Mouse (Mus musculus) liver, embryonic 16.5 days (tissue): ENCODE data around the gene Dus2. TPM values are rescaled to one million over a fixed set of nuclear protein-coding genes. Genes with fewer than 3 reads are reported as not detected.
"Not testable (repeated sequence)": the region's sequence is repeated elsewhere in the genome, so short reads cannot be mapped to it uniquely, and the experiment has no call there.

Experiments
- ATAC-seq: fragments of 200-750 bp; cut with Nextera tagmentation; 2 replicates; pipeline ENCODE4 v1.8.0; 2017; ENCODE audit warnings: low read depth, mild to moderate bottlenecking, moderate number of reproducible peaks, moderate library complexity
- H3K27ac ChIP-seq: fragments of 300-500 bp; sonication (generic); 2 replicates; pipeline ENCODE4 v1.5.1; 2014; ENCODE audit warnings: mild to moderate bottlenecking, low read length
- H3K27me3 ChIP-seq: fragments of 300-500 bp; sonication (generic); 2 replicates; pipeline ENCODE4 v1.6.1; 2014; ENCODE audit warnings: low read depth, low read length, mixed read lengths; ENCODE audit not compliant: control insufficient read depth, insufficient read depth
- H3K36me3 ChIP-seq: fragments of 300-500 bp; sonication (generic); 2 replicates; pipeline ENCODE4 v1.6.1; 2014; ENCODE audit warnings: mild to moderate bottlenecking; ENCODE audit not compliant: control insufficient read depth, insufficient read depth
- H3K4me1 ChIP-seq: fragments of 300-500 bp; sonication (generic); 2 replicates; pipeline ENCODE4 v1.6.1; 2014; ENCODE audit warnings: low read depth, low read length, mixed read lengths; ENCODE audit not compliant: control insufficient read depth
- H3K4me2 ChIP-seq: fragments of 300-500 bp; sonication (generic); 2 replicates; pipeline ENCODE4 v1.6.1; 2014; ENCODE audit warnings: low read depth, low read length, mixed read lengths
- H3K4me3 ChIP-seq: fragments of 300-500 bp; sonication (generic); 2 replicates; pipeline ENCODE4 v1.5.1; 2014; ENCODE audit warnings: low read depth, mild to moderate bottlenecking, low read length
- H3K9ac ChIP-seq: fragments of 300-500 bp; sonication (generic); 2 replicates; pipeline ENCODE4 v1.6.1; 2014; ENCODE audit warnings: low read depth, low read length
- H3K9me3 ChIP-seq: fragments of 300-500 bp; sonication (generic); replicated peaks from 2 replicates; pipeline ENCODE4 v1.6.1; 2016; ENCODE audit warnings: low read length; ENCODE audit not compliant: control insufficient read depth
- WGBS: fragments of 180-500 bp; shearing (Covaris S2); extraction: QIAGEN DNeasy Blood & Tissue Kit; methylation state at CpG from one replicate; pipeline ENCODE4 v1.1.7; 2014; ENCODE audit not compliant: insufficient replicate concordance; 5-methylcytosine and 5-hydroxymethylcytosine counted together
- polyA plus RNA-seq: library from polyadenylated mRNA; unstranded; fragments of >200 nt; fragmentation: Nextera tagmentation; extraction: Ambion mirVana; gene quantifications from 2 replicates; pipeline ENCODE4 v1.2.1, GENCODE M21; 2015

Dus2 gene
- polyA plus RNA-seq, 1 experiment from 2014 or later = 10.5 TPM

DNA sequence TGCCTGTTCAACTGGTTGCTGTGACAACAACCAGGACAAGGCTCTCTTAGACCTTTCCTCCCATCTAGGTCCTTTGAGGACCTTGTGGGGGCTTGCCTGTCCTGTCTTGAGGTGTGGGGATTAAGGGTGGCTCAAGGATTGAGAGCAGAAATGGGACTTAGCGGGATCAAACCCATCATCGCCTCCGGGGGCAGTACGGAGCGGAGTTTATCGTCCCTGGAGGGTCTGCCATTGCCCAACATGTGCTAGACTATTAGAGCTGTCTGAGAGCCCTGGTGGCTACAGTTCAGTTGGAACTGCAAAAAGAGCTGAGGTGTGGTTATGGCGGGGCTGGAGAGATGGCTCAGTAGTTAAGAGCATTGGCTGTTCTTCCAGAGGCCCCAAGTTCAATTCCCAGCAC lies 15.8 kb upstream of the Dus2 start:
- no peak overlapping the region for H3K4me2 ChIP-seq
- no peak overlapping the region for H3K4me3 ChIP-seq
- ATAC-seq = no peak
- H3K9ac ChIP-seq = no peak overlapping the region
- no peak overlapping the region for H3K27ac ChIP-seq
- no peaks in the 10 kb centered on the region for H3K27me3 ChIP-seq
- no peaks in the 10 kb centered on the region for H3K9me3 ChIP-seq
- H3K4me1 ChIP-seq = no peaks in the 10 kb centered on the region
- whole genome bisulfite sequencing = 68% methylated on average over 7 of the region's 7 CpGs
- H3K36me3 ChIP-seq = no peaks in the 10 kb centered on the region

GRCm38 (mm10) chr8:105979325-105979724 lies 11.8 kb upstream of the Dus2 start, which contains the start of gene Dpep3:
TSS of gene Dpep3 (minus strand) at chr8:105979429.
- H3K27me3 ChIP-seq = no peaks in the 10 kb centered on the region
- H3K4me3 ChIP-seq = no peak within 1 kb of the TSS
- H3K36me3 ChIP-seq = no peaks in the 10 kb centered on the region
- no peaks in the 10 kb centered on the region for H3K4me1 ChIP-seq
- H3K4me2 ChIP-seq = no peak within 1 kb of the TSS
- H3K27ac ChIP-seq = no peak within 1 kb of the TSS
- no peak for ATAC-seq
- no peaks in the 10 kb centered on the region for H3K9me3 ChIP-seq
- no peak within 1 kb of the TSS for H3K9ac ChIP-seq
- WGBS = 89% methylated on average over 15 of the region's 15 CpGs

- no peaks in the 10 kb centered on the region for H3K36me3 ChIP-seq
- no peak overlapping the region for H3K9ac ChIP-seq
- no peak overlapping the region for H3K27ac ChIP-seq
- no peak for ATAC-seq
- H3K4me2 ChIP-seq = no peak overlapping the region
- H3K27me3 ChIP-seq = no peaks in the 10 kb centered on the region
- no peaks in the 10 kb centered on the region for H3K9me3 ChIP-seq
- 73% methylated on average over 1 of the region's 1 CpGs for WGBS
- no peaks in the 10 kb centered on the region for H3K4me1 ChIP-seq
- H3K4me3 ChIP-seq = no peak overlapping the region
These were observed 10.0 kb upstream of the Dus2 start for GRCm38 (mm10) chr8:105981146-105981545.

GRCm38 (mm10) chr8:105983406-105983805 lies 7.7 kb upstream of the Dus2 start:
- not testable (repeated sequence) for ATAC-seq, H3K27me3 ChIP-seq, H3K9ac ChIP-seq, H3K9me3 ChIP-seq, H3K4me3 ChIP-seq, H3K4me1 ChIP-seq, H3K36me3 ChIP-seq, H3K27ac ChIP-seq, H3K4me2 ChIP-seq
- WGBS = 42% methylated on average over 8 of the region's 11 CpGs

DNA sequence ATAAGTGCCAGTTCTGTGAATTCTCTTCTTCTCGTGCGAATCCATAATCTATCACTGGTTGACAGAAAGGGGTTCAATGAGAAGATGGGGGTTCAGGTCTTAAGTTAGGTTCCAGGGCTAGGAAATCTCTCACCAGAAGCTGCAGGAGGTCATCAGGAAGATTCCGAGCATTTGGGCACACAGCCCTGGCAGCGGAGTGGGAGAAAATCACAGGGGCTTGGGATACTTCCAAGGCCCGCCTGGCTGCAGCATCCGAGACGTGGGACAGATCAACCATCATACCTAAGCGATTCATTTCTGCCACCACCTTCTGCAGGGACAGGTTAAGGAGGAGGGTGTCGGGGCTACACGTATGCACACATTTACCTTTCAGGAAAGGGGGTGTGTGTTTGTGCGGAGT lies 2.6 kb upstream of the Dus2 start:
- H3K27ac ChIP-seq = no peak overlapping the region
- H3K27me3 ChIP-seq = peaks cover 4% of the 10 kb centered on the region; the same call in 1 of the 2 replicates
- H3K9me3 ChIP-seq = no peaks in the 10 kb centered on the region
- no peak overlapping the region for H3K9ac ChIP-seq
- peaks cover 7% of the 10 kb centered on the region for H3K4me1 ChIP-seq
- H3K4me3 ChIP-seq = no peak overlapping the region
- ATAC-seq = no peak
- H3K36me3 ChIP-seq = no peaks in the 10 kb centered on the region
- WGBS = 70% methylated on average over 11 of the region's 11 CpGs
- no peak overlapping the region for H3K4me2 ChIP-seq

DNA sequence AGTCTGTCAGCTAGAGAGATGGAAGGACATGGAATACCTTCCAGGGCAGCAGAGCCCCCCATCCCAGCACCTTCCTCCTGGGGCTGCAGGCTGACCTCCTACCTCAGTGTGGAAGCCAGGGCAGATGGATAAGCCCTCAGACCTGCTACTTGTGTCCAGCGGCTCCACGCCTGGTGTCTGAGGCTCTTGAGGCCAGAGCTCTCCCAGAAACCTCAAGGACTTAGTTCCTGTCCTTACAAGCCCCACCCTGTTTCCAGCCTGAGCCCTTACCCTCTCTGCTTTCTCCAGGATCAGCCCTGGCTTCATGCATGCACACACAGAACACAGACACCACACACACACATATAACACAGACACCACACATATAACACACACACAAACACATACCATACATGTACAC lies 409 bp downstream of the Dus2 start:
- H3K4me1 ChIP-seq = peaks cover 8% of the 10 kb centered on the region
- no peaks in the 10 kb centered on the region for H3K9me3 ChIP-seq
- no peak overlapping the region for H3K4me3 ChIP-seq
- H3K4me2 ChIP-seq = no peak overlapping the region
- no peak overlapping the region for H3K27ac ChIP-seq
- no peaks in the 10 kb centered on the region for H3K36me3 ChIP-seq
- no peak overlapping the region for H3K9ac ChIP-seq
- ATAC-seq = no peak
- WGBS = 50% methylated on average over 2 of the region's 2 CpGs
- H3K27me3 ChIP-seq = peaks cover 4% of the 10 kb centered on the region; the same call in 1 of the 2 replicates

GRCm38 (mm10) chr8:105992499-105992898 lies 1.4 kb downstream of the Dus2 start:
- H3K4me2 ChIP-seq = no peak overlapping the region
- no peak overlapping the region for H3K27ac ChIP-seq
- 41% methylated on average over 5 of the region's 5 CpGs for WGBS
- H3K4me1 ChIP-seq = peaks cover 11% of the 10 kb centered on the region
- no peak overlapping the region for H3K4me3 ChIP-seq
- no peak for ATAC-seq
- H3K9ac ChIP-seq = no peak overlapping the region
- H3K36me3 ChIP-seq = no peaks in the 10 kb centered on the region
- H3K27me3 ChIP-seq = peaks cover 4% of the 10 kb centered on the region; the same call in 1 of the 2 replicates
- no peaks in the 10 kb centered on the region for H3K9me3 ChIP-seq

DNA sequence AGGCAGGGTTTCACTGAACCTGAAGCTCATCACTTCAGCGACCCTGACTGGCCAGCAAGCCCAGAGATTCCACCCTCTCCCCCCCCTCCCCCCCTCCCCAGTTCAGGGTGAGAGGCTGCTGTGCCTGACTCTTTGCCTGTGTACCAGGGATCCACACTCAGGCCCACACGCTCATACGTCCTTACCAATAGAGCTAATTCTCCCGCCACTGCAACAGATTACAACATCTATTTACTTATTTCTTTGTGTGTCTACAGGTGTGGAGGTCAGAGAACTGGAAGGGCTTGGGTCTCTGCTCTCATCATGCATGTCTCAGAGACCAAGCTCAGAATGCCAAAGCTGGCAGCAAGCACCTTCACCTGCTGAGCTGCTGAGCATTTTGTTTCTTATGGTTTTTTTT lies 2.1 kb downstream of the Dus2 start:
- H3K4me1 ChIP-seq = peaks cover 11% of the 10 kb centered on the region
- no peak overlapping the region for H3K9ac ChIP-seq
- H3K27ac ChIP-seq = 0 out of 2 replicates have a peak overlapping the region, but pooled peaks have one; percentile 16
- 50% methylated on average over 4 of the region's 4 CpGs for WGBS
- H3K36me3 ChIP-seq = no peaks in the 10 kb centered on the region
- H3K4me3 ChIP-seq = no peak overlapping the region
- peaks cover 4% of the 10 kb centered on the region; the same call in 1 of the 2 replicates for H3K27me3 ChIP-seq
- no peaks in the 10 kb centered on the region for H3K9me3 ChIP-seq
- no peak overlapping the region for H3K4me2 ChIP-seq
- peak; percentile 82 for ATAC-seq

- no peak overlapping the region for H3K4me2 ChIP-seq
- WGBS = 33% methylated on average over 7 of the region's 7 CpGs
- no peak for ATAC-seq
- H3K9me3 ChIP-seq = no peaks in the 10 kb centered on the region
- no peak overlapping the region for H3K9ac ChIP-seq
- no peaks in the 10 kb centered on the region for H3K36me3 ChIP-seq
- H3K4me3 ChIP-seq = no peak overlapping the region
- no peak overlapping the region for H3K27ac ChIP-seq
- no peaks in the 10 kb centered on the region for H3K27me3 ChIP-seq
- H3K4me1 ChIP-seq = peaks cover 4% of the 10 kb centered on the region
These were observed 5.2 kb downstream of the Dus2 start for GRCm38 (mm10) chr8:105996359-105996758.
